Mouse (Mus musculus): ENCODE measurements around the gene Rasgef1a.

DNA sequence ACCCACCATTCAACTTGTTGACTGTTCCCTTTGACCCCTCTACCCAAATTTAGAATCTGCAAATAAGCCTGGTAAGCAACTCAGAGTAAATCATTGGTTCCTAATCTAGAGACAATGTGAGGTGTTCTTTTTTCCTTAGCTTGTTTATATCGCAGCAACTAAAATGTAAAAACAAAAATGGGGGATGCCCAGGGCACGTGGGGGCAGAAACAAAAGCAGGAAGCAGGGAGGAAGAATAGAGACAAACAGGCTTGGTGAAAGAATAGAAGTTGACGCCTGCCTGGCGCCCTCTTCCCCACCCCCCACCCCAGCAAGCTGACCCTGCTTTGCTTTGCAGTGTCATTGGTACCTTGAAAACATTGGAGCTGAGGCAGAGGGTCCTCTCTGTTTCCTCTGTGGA is 33.9 kb downstream of the Rasgef1a start:
- TF ChIP-seq CTCF (IDR thresholded peaks at IDR 0.05; ENCODE audit: control insufficient read depth, insufficient read depth, low read length) (no peak), POLR2A (IDR thresholded peaks at IDR 0.05; ENCODE audit: borderline replicate concordance, control insufficient read depth, low read depth, low read length) (no peak)
